Mouse (Mus musculus) testis, adult 2 months (tissue): ENCODE results near the gene Trip6.

Experiments used
- CTCF ChIP-seq: fragments of 200-500 bp; IDR thresholded peaks from 2 replicates; pipeline ENCODE4 v1.5.1; 2012; ENCODE audit warnings: low read depth, mild to moderate bottlenecking, inconsistent platforms, low read length, moderate library complexity; ENCODE audit not compliant: control insufficient read depth, insufficient read depth, insufficient replicate concordance
- POLR2A ChIP-seq: fragments of 200-500 bp; IDR thresholded peaks from 2 replicates; pipeline ENCODE4 v1.6.1; 2012; ENCODE audit warnings: low read depth, mild to moderate bottlenecking, inconsistent platforms, low read length, moderate library complexity; ENCODE audit not compliant: control insufficient read depth

DNA sequence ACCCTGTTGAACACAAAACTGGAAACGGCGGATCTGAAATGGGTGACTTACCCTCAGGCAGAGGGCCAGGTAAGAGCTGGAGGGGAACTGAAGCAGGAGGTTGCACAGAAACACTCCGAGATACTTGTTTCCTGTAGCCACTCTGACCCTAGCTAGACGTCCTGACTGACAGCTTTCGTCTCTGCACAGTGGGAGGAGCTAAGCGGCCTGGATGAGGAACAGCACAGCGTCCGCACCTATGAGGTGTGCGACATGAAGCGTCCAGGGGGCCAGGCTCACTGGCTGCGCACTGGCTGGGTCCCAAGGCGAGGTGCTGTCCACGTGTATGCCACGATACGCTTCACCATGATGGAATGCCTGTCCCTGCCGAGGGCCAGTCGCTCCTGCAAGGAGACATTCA lies 39.9 kb upstream of the Trip6 start:
- no peak for TF ChIP-seq CTCF
- TF ChIP-seq POLR2A, result no peak
